Mouse (Mus musculus) kidney, adult 18-20 months (tissue): ENCODE measurements around the gene Pias1.
"Not testable (repeated sequence)": the region's sequence is repeated elsewhere in the genome, so short reads cannot be mapped to it uniquely, and the experiment has no call there.

Experiments
- DNase-seq: peaks from one replicate; pipeline ENCODE4 v3.0.0; 2021

The Pias1 gene

DNA sequence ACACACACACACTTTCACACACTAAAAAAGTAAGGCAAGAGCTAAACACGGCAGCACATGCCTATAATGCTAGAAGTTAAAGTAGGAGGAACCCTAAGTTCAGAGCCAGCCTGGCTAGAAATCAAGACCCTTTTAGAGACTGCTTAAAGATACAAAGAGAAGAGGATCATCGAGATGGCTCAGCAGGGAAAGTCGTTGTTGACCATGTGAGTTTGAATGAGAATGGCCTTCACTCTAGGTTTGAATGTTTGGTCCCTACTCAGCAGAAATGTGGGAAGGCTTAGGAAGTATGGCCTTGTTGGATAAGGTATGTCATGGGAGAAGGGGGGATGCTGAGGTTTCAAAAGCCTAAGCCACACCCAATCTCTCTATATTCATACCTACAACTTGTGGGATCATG, 46.8 kb downstream of the Pias1 start:
- no peak for DNase-seq

- DNase-seq, result no peak
Measured at GRCm38 (mm10) chr9:62935854-62936253, 51.9 kb downstream of the Pias1 start.

- DNase-seq, result no peak
Measured at GRCm38 (mm10) chr9:62934700-62935400, 52.9 kb downstream of the Pias1 start.

DNA sequence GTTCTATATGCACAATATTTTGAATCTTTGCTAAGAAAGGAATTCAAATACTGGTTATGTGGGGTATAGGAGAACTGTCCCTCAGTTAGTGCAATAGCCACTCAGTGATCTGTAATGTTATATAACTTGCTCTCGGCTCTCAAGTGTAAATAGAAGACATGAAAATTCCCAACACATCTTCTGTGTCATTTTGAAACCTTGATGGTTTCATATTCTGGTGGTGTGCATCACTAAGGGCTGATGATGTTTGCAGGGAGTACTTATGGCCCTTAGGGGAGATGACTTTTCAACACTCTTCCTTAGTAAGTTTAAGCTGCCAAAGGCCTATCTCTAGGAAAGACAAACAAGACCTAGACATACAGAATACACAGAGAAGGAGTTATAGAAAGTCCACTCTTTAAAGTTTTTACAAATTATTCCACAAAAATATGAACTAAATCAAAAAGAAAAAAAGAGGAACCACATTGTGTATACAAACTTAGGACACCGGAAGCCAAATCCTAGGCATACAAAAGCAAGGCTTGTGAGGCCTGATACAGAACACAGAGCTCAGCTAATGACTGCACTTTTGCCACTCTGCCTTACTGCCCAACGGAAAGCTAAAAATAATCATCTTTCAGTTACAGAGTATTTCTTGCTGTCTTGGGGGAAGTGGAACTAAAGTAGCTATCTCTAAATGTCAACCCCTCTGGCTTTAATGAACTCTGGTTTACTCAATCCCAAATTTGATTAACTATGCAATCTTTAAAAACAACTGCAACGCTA, 55.0 kb downstream of the Pias1 start:
- no peak for DNase-seq

DNA sequence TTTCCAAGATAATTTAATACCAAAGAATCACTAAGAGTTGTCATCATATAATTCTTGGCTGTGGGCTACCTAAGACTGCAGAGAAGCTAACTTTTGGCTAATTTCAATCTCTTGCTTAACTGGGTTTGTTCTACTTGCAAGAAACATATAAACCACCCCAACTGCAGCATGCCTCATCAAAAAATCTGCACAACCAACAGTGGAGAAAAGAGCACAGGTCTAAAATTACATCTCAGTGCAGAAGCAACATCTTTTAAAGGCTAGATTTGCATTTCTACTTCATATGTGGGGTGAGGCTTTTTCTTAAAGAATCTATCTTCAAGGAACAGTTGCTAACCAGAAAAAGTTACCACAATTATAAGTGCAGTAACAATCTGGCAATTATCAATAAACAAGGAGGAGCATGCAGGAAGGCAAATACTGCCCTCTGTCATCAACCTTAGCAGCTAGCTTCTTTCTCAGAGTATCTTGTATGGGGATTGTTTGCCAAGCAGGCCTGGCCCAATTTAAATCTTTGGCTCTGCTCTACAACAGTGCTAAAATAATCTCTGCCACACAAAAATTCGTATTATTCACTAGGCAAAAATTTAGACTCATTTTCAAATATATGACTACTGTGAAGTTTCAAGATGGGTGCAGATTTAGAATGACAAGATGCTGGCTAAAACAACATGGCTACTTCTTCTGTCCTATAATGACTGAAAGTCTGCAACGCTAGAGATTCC, 62.7 kb downstream of the Pias1 start:
- DNase-seq, result no peak

- DNase-seq, result no peak
Measured at GRCm38 (mm10) chr9:62920877-62921276, 66.8 kb downstream of the Pias1 start.

DNA sequence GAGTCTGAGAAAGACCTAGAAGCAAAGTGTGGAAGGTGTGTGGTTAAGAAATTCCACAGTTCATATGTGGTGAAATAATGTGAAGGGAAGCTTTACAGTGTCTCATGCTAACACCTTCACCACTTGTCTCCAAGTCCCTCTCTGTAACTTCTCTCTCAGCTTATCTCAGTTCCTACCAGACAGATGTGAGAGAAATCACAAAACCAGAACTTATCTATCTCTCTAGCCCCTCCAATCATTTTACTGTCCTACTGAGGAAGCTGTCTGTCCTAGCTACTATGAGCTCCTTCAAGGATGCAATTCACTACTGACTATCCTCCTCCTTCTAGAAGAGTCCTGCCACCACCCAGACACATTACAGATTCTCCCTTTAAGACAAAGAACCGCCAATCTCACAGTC, 70.7 kb downstream of the Pias1 start:
- no peak for DNase-seq

- DNase-seq, result peak; percentile 1
Measured at GRCm38 (mm10) chr9:62913390-62914069, 74.2 kb downstream of the Pias1 start.

DNA sequence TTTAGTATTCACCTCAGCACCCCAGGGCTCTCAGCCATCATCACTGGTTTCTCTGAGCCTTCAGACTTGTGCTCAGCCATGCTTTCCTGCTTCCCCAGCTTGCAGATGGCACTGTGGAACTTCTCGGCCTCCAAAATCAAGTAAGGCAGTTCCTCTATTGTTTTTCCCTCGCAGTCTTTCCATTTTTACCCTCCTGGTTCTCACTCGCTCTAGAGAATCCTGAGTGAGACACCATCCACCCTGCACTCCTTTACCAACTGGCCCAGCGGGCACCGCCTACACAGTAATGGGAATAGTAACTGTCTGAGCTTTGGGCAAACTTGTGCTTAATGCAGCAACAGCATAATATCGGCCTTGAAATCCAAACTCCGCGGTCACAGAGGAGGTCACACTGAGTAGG, 82.7 kb downstream of the Pias1 start:
- DNase-seq, result no peak

DNA sequence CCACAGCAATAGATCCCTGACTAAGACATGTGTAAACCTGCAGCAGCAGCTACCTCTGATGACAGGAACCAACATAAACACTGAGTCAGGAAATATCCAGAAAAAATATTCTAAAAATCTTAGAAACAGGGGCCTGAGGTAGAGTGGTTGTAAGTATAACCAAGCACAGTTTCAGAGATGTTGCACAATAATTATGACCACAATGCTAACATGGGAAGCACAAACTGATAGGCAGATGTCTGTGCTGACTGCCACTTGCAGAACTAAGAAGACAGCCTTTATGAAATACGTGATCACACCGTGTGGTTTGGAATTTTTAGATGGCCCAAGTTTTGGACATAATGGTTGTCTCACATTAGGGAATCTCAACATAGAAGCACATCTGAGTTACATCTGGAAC, 83.9 kb downstream of the Pias1 start:
- peak; percentile 1 for DNase-seq

DNA sequence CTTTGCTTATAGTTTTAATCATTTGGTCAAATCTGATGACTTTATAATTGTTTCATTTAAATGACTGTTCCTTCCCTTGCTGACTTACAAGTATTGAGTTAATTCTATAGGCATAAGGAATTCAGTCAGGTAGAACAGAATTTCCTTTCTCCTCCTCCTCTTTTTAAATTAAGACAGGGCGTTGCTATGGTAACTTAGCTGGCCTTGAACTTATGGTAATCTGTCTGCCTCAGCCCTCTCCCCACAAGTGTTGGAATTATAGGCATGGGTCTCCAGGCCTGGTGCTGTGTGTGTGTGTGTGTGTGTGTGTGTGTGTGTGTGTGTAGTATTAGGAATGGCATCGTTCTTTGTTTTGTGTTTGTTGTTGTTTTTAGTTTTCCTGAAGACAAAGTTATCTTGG, 86.0 kb downstream of the Pias1 start:
- no peak for DNase-seq

- peak; percentile 37 for DNase-seq
Measured at GRCm38 (mm10) chr9:62894486-62894885, 93.2 kb downstream of the Pias1 start.

GRCm38 (mm10) chr9:62881871-62882270, 105.9 kb downstream of the Pias1 start:
- DNase-seq, result no peak

- DNase-seq, result no peak
Measured at GRCm38 (mm10) chr9:62877825-62878224, 109.9 kb downstream of the Pias1 start.

- no peak for DNase-seq
Measured at GRCm38 (mm10) chr9:62876966-62877616, 110.6 kb downstream of the Pias1 start.

DNA sequence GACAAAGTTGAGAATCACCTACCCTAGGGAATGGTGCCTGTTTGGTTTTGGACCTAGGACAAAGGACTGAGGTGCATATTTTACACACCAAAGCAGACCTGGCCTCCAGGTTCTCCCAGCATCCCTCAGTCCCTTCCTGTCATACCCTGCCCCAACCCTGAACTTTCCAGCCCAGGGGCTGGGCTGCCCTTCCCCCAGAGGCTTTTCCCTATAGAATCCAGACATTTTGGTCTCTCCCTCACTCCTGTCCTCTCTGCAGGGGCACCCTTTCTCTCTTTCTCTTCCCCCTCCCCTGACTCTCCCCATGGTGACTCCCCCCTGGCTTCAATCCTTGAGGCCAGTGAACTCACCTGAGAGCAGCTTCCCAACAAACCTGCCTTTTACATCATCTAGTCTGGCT, 117.0 kb downstream of the Pias1 start:
- no peak for DNase-seq

- not testable (repeated sequence) for DNase-seq
Measured at GRCm38 (mm10) chr9:62869236-62869635, 118.5 kb downstream of the Pias1 start.

- DNase-seq, result no peak
Measured at GRCm38 (mm10) chr9:62860866-62861265, 126.9 kb downstream of the Pias1 start.

DNA sequence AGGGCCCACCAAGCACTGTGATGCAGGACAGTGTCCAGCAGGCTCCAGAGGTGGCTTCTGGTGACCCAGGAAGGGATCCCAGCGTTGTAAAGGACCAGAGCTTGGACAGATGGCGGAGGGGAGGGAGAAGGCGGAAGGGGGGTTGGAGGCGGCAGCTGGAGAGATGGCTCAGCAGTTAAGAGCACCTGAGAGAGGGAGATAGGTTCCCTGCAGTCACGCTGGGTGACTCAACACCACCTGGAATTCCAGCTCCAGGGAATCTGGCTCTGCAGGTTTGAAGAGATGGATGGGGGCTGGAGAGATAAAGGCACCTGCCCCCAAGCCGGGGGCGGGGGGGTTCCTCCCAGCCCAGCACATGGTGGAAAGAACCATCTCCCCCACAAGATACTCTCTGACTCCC, 127.6 kb downstream of the Pias1 start:
- not testable (repeated sequence) for DNase-seq

GRCm38 (mm10) chr9:62858266-62859019, 129.3 kb downstream of the Pias1 start:
- peak; percentile 44 for DNase-seq

DNA sequence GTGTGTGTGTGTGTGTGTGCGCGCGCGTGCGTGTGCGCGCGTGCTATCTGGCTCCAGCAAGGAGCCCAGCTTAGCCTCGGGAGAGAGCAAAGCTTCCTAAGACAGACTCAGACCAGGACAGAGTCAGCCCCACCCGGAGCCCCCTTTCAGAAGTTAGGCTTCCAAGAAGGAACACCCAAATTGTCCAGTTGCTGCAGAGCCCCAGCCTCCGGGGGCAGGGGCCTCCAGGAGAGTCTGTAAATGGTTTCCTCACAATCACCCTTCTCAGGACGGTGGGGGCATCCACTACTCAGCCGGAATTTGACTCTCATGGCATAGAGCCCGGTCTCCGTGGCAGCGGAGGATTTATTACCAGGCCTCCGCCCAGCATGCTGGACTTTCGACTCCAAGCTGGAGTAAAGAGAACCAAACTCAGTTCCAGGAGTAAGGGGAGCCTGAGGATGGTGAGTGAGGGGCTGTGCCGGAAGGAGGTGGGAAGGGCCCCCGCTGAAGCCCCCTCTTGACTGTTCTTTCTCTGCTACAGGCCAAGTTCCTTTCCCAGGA, 129.9 kb downstream of the Pias1 start, which contains the start of gene Calml4:
Calml4 (plus strand) TSS at position 362 of the 543 bp plus-strand sequence.
- peak; percentile 93 for DNase-seq
